Mouse (Mus musculus) small intestine, adult 2 months (tissue): ENCODE results near the gene Tns1.

Experiments used
- CTCF ChIP-seq: fragments of 200-500 bp; IDR thresholded peaks from 2 replicates; pipeline ENCODE4 v1.5.1; 2012; ENCODE audit warnings: low read depth, mild to moderate bottlenecking, control low read depth, inconsistent platforms, low read length, moderate library complexity, mixed read lengths; ENCODE audit not compliant: insufficient replicate concordance, insufficient read length; ENCODE audit errors: extremely low read depth
- POLR2A ChIP-seq: fragments of 200-500 bp; IDR thresholded peaks from 2 replicates; pipeline ENCODE4 v1.6.1; 2012; ENCODE audit warnings: low read depth, mild to moderate bottlenecking, control low read depth, inconsistent platforms, low read length, moderate library complexity

- no peak for TF ChIP-seq CTCF
- no peak for TF ChIP-seq POLR2A
Observed at GRCm38 (mm10) chr1:74033407-74033806, 90.8 kb downstream of the Tns1 start.
